Mouse (Mus musculus) hindbrain, embryonic 15.5 days (tissue): ENCODE measurements around the gene Pgap3. TPM values are rescaled to one million over a fixed set of nuclear protein-coding genes. Genes with fewer than 3 reads are reported as not detected.

Experiments
- ATAC-seq: fragments of 200-750 bp; cut with Nextera tagmentation; 2 replicates; pipeline ENCODE4 v1.8.0; 2017; ENCODE audit warnings: low read depth, moderate number of reproducible peaks, moderate TSS enrichment; ENCODE audit not compliant: low FRiP score
- H3K27ac ChIP-seq: fragments of 300-500 bp; sonication (generic); replicated peaks from 2 replicates; pipeline ENCODE4 v1.5.1; 2015; ENCODE audit warnings: mild to moderate bottlenecking, inconsistent platforms
- H3K27me3 ChIP-seq: fragments of 300-500 bp; sonication (generic); 2 replicates; pipeline ENCODE4 v1.6.1; 2015; ENCODE audit warnings: control low read depth, inconsistent platforms
- H3K36me3 ChIP-seq: fragments of 300-500 bp; sonication (generic); 2 replicates; pipeline ENCODE4 v1.6.1; 2015; ENCODE audit warnings: control low read depth, inconsistent platforms
- H3K4me1 ChIP-seq: fragments of 300-500 bp; sonication (generic); replicated peaks from 2 replicates; pipeline ENCODE4 v1.6.1; 2015; ENCODE audit warnings: control low read depth, inconsistent platforms
- H3K4me2 ChIP-seq: fragments of 300-500 bp; sonication (generic); 2 replicates; pipeline ENCODE4 v1.6.1; 2015; ENCODE audit warnings: moderate library complexity, mild to moderate bottlenecking, inconsistent platforms
- H3K4me3 ChIP-seq: fragments of 300-500 bp; sonication (generic); 2 replicates; pipeline ENCODE4 v1.5.1; 2015; ENCODE audit warnings: mild to moderate bottlenecking, inconsistent platforms
- H3K9ac ChIP-seq: fragments of 300-500 bp; sonication (generic); 2 replicates; pipeline ENCODE4 v1.6.1; 2015; ENCODE audit warnings: inconsistent platforms
- H3K9me3 ChIP-seq: fragments of 300-500 bp; sonication (generic); 2 replicates; pipeline ENCODE4 v1.6.1; 2016; ENCODE audit warnings: control low read depth, inconsistent platforms
- WGBS: fragments of 180-500 bp; shearing (Covaris S2); methylation state at CpG from one replicate; pipeline ENCODE4 v1.1.7; 2015; 5-methylcytosine and 5-hydroxymethylcytosine counted together
- polyA plus RNA-seq: library from polyadenylated mRNA; unstranded; fragments of >200 nt; fragmentation: Nextera tagmentation; extraction: Ambion mirVana; gene quantifications from 2 replicates; pipeline ENCODE4 v1.2.1, GENCODE M21; 2015

The Pgap3 gene
- polyA plus RNA-seq, 1 experiment from 2014 or later = 9.6 TPM

- H3K4me1 ChIP-seq = peaks cover 48% of the 10 kb centered on the region
- no peaks in the 10 kb centered on the region for H3K9me3 ChIP-seq
- H3K27ac ChIP-seq = peak within 1 kb of the TSS; percentile 86
- H3K36me3 ChIP-seq = no peaks in the 10 kb centered on the region
- peak; percentile 87 for ATAC-seq
- WGBS = under 1% methylated on average over 59 of the region's 60 CpGs
- H3K4me3 ChIP-seq = peak within 1 kb of the TSS; percentile 61
- H3K27me3 ChIP-seq = peaks cover 7% of the 10 kb centered on the region
- H3K9ac ChIP-seq = peak within 1 kb of the TSS; percentile 56
- H3K4me2 ChIP-seq = peak within 1 kb of the TSS; percentile 83
These were observed 41.9 kb downstream of the Pgap3 start, which contains the start of gene Stard3 for GRCm38 (mm10) chr11:98358161-98359083. TSS of gene Stard3 (plus strand) at chr11:98358368.

- H3K4me2 ChIP-seq = peak overlapping the region; percentile 83
- no peaks in the 10 kb centered on the region for H3K36me3 ChIP-seq
- peak overlapping the region; percentile 37 for H3K9ac ChIP-seq
- H3K27ac ChIP-seq = peak overlapping the region; percentile 70
- peaks cover 12% of the 10 kb centered on the region for H3K27me3 ChIP-seq
- peaks cover 45% of the 10 kb centered on the region for H3K4me1 ChIP-seq
- peak overlapping the region; percentile 61 for H3K4me3 ChIP-seq
- H3K9me3 ChIP-seq = no peaks in the 10 kb centered on the region
- ATAC-seq = 0 out of 2 replicates have a peak, but pooled peaks have one; percentile 16
- 10% methylated on average over 13 of the region's 13 CpGs for WGBS
These were observed 42.7 kb downstream of the Pgap3 start for GRCm38 (mm10) chr11:98357396-98358160.

- WGBS = 76% methylated on average over 7 of the region's 7 CpGs
- no peak for ATAC-seq
- no peak overlapping the region for H3K9ac ChIP-seq
These were observed 43.5 kb downstream of the Pgap3 start for GRCm38 (mm10) chr11:98356625-98357394.

GRCm38 (mm10) chr11:98355732-98356299 lies 44.5 kb downstream of the Pgap3 start:
- no peaks in the 10 kb centered on the region for H3K36me3 ChIP-seq
- ATAC-seq = no peak

More at GRCm38 (mm10) chr11:98356625-98357394, 43.5 kb downstream of the Pgap3 start:
- peak overlapping the region; percentile 83; the same call in 1 of the 2 replicates for H3K4me2 ChIP-seq
- peaks cover 20% of the 10 kb centered on the region for H3K27me3 ChIP-seq
- no peaks in the 10 kb centered on the region for H3K36me3 ChIP-seq
- peaks cover 39% of the 10 kb centered on the region for H3K4me1 ChIP-seq
- H3K27ac ChIP-seq = no peak overlapping the region
- H3K4me3 ChIP-seq = no peak overlapping the region
- no peaks in the 10 kb centered on the region for H3K9me3 ChIP-seq

GRCm38 (mm10) chr11:98354445-98354844 lies 45.8 kb downstream of the Pgap3 start:
- Histone ChIP-seq H3K9me3 (no peaks in the 10 kb centered on the region), H3K27me3 (peaks cover 44% of the 10 kb centered on the region), H3K36me3 (no peaks in the 10 kb centered on the region), H3K9ac (no peak overlapping the region), H3K27ac (no peak overlapping the region), H3K4me1 (peaks cover 16% of the 10 kb centered on the region), H3K4me3 (no peak overlapping the region), H3K4me2 (no peak overlapping the region)
- WGBS = 65% methylated on average over 14 of the region's 14 CpGs
- no peak for ATAC-seq

More at GRCm38 (mm10) chr11:98355732-98356299, 44.5 kb downstream of the Pgap3 start:
- no peaks in the 10 kb centered on the region for H3K9me3 ChIP-seq
- 10% methylated on average over 6 of the region's 6 CpGs for WGBS
- H3K4me2 ChIP-seq = no peak overlapping the region
- no peak overlapping the region for H3K9ac ChIP-seq
- H3K4me3 ChIP-seq = no peak overlapping the region
- peaks cover 30% of the 10 kb centered on the region for H3K27me3 ChIP-seq
- H3K4me1 ChIP-seq = peaks cover 30% of the 10 kb centered on the region
- H3K27ac ChIP-seq = no peak overlapping the region

GRCm38 (mm10) chr11:98353651-98354211 lies 46.6 kb downstream of the Pgap3 start:
- peaks cover 16% of the 10 kb centered on the region for H3K4me1 ChIP-seq
- no peak overlapping the region for H3K4me3 ChIP-seq
- H3K27ac ChIP-seq = no peak overlapping the region
- no peak overlapping the region for H3K9ac ChIP-seq
- no peaks in the 10 kb centered on the region for H3K36me3 ChIP-seq
- no peak overlapping the region for H3K4me2 ChIP-seq
- H3K9me3 ChIP-seq = no peaks in the 10 kb centered on the region
- ATAC-seq = no peak
- WGBS = 36% methylated on average over 8 of the region's 8 CpGs
- H3K27me3 ChIP-seq = peaks cover 51% of the 10 kb centered on the region

- H3K4me3 ChIP-seq = no peak overlapping the region
- 81% methylated on average over 18 of the region's 18 CpGs for WGBS
- peaks cover 64% of the 10 kb centered on the region for H3K27me3 ChIP-seq
- ATAC-seq = no peak
- H3K4me1 ChIP-seq = peaks cover 24% of the 10 kb centered on the region
- H3K36me3 ChIP-seq = no peaks in the 10 kb centered on the region
- H3K9me3 ChIP-seq = no peaks in the 10 kb centered on the region
- H3K27ac ChIP-seq = no peak overlapping the region
- no peak overlapping the region for H3K4me2 ChIP-seq
- H3K9ac ChIP-seq = no peak overlapping the region
These were observed 47.9 kb downstream of the Pgap3 start for GRCm38 (mm10) chr11:98352272-98352990.

GRCm38 (mm10) chr11:98349308-98349707 lies 51.0 kb downstream of the Pgap3 start:
- ATAC-seq = no peak
- peak overlapping the region; percentile 46 for H3K4me3 ChIP-seq
- H3K27me3 ChIP-seq = peaks cover 86% of the 10 kb centered on the region
- peaks cover 27% of the 10 kb centered on the region for H3K4me1 ChIP-seq
- no peak overlapping the region for H3K27ac ChIP-seq
- WGBS = 7% methylated on average over 9 of the region's 9 CpGs
- peak overlapping the region; percentile 90 for H3K4me2 ChIP-seq
- no peak overlapping the region for H3K9ac ChIP-seq
- H3K9me3 ChIP-seq = no peaks in the 10 kb centered on the region
- no peaks in the 10 kb centered on the region for H3K36me3 ChIP-seq

- ATAC-seq = peak; percentile 35; the same call in 1 of the 2 replicates
These were observed 52.0 kb downstream of the Pgap3 start, which contains the start of gene Ppp1r1b for GRCm38 (mm10) chr11:98348083-98348961. TSS of gene Ppp1r1b (plus strand) at chr11:98348404.

More at GRCm38 (mm10) chr11:98348083-98348961, 52.0 kb downstream of the Pgap3 start, which contains the start of gene Ppp1r1b:
- WGBS = under 1% methylated on average over 48 of the region's 55 CpGs
- Histone ChIP-seq H3K9ac (peak within 1 kb of the TSS; percentile 40), H3K27ac (no peak within 1 kb of the TSS), H3K27me3 (peaks cover 82% of the 10 kb centered on the region), H3K9me3 (no peaks in the 10 kb centered on the region), H3K36me3 (no peaks in the 10 kb centered on the region), H3K4me3 (peak within 1 kb of the TSS; percentile 46), H3K4me2 (peak within 1 kb of the TSS; percentile 90), H3K4me1 (peaks cover 27% of the 10 kb centered on the region)
